Mouse (Mus musculus) C3H10T1/2 (cell line): ENCODE data around the gene Dctn2. TPM values are rescaled to one million over a fixed set of nuclear protein-coding genes. Genes with fewer than 3 reads are reported as not detected.

Experiments used
- polyA plus RNA-seq, 2 experiments: library from polyadenylated mRNA; unstranded; fragments of >200 nt; fragmentation: generic; extraction: Trizol; gene quantifications; one replicate each; pipeline ENCODE4 v1.2.1; 2012; ENCODE audit warnings: missing spikeins in 2 of 2

Dctn2 gene
- 100 to 1,000 TPM; 146 to 282 TPM for polyA plus RNA-seq

DNA sequence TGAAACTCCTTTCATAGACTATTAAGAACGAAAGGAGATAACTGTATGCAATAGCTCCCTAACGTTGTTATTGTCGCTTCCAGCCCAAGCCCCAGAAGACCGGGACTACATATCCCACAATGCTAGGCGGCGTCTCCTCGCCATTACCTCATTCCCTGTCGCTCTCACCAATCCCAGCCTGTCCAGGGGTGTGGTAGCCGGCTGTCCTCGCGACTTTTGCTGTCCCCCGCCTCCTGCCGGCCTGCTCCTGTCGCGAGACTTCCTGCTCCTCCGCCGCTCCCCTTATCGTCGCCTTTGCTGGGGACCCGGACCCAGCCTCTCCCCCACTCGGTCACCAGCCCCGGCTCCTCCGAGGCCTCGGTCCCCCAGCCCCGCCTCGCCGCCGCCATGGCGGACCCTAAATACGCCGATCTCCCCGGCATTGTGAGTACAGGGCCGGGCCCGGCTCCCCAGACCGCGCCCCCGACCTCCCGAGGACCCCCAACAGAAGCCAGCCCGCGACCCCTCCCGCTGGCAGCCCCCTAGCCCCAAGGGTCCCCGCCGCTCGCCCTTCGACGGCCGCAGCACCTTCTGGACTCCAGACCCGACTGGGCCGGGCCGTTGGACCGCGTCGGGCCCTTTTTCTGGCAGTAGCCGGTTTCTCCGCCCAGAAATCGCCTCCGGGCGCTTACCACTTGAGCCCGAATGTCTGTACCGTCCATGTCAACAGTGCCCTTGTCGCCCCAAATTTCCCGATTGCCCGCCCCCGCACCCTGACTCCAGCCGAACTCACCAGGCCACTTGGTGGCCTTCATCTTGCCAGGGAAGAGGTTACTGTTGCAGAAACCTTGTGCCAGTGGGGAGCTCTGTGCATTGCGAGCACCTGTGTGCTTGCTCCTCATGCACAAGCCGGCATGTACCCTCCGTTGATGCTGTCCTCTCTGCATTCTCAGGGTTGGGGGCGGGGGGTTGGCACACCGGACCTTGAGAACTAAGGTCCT is at the start of gene Dctn2:
TSS of gene Dctn2 (plus strand) at position 257 of the 980 bp plus-strand sequence.

DNA sequence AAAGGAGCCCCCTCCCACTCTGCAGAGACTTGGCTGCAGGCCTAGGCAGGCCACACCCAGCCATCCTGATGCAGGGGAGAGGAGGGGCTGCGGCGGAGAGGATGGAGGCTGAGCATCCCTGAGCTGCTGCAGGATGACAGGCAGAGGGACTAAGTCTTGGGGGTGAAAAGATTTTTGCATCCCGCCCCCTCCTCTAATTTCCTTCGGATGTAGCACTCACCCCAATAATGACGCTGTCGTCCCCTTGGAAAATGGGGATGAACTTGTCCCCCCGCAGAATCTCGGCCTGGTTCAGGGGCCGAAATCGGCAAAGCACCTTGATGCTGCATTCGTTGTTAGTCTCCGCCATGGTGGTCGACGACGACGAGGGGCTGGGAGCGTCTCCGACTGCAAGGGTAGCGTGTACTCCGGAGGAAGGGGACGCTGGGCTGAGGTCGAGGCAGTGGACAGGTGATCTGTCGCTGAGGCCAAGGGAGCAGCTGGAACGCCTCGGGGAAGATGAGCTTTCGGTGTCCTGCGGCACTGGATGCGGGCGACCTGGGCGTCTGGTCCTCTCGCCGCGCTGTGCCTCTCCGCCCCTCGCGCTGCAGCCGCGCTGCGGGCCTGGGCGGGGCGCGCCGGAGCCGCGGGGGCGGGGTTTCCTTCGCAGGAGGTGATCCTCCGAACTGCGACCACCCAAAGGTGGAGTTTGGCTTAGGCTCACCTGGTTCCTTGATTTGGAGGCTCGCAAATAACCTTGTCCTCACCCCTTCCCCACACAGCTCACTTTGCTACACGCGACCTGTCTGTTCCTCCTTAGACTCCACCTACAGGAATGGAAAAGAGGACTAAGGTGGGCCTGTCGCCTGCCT is 3.4 kb upstream of the Dctn2 start, which contains the start of gene Kif5a:
TSS of gene Kif5a (minus strand) at position 801 of the 851 bp plus-strand sequence.

GRCm38 (mm10) chr10:127288800-127289572 is 22.8 kb downstream of the Dctn2 start, which contains the start of gene Mbd6:
TSS of gene Mbd6 (minus strand) at chr10:127289018.

GRCm38 (mm10) chr10:127311476-127312355 is 45.5 kb downstream of the Dctn2 start, which contains the start of gene Mars:
TSS of gene Mars (minus strand) at chr10:127311786.

GRCm38 (mm10) chr10:127321621-127322020 is 55.5 kb downstream of the Dctn2 start, which contains the start of gene Arhgap9:
TSS of gene Arhgap9 (plus strand) at chr10:127321964.

Other genes with a start within 250 kb of the Dctn2 start
- 10 to 100 TPM; 33.2 to 45.3 TPM for gene Tsfm, start 235.5 kb upstream of the Dctn2 start, polyA plus RNA-seq
- gene Mettl1, start 225.0 kb upstream of the Dctn2 start, polyA plus RNA-seq = 10 to 100 TPM; 11.5 to 42.6 TPM
- under 1 TPM; 0.05 to 0.14 TPM for gene Eef1akmt3, start 224.9 kb upstream of the Dctn2 start, polyA plus RNA-seq
- 1 to 10 TPM in 1 of 2 experiments, under 1 TPM in 1; 0.06 to 1.1 TPM for gene Cyp27b1, start 218.1 kb upstream of the Dctn2 start, polyA plus RNA-seq
- gene March9, start 206.2 kb upstream of the Dctn2 start, polyA plus RNA-seq = 10 to 100 TPM; 11.7 to 15.1 TPM
- 100 to 1,000 TPM; 769 to 844 TPM for gene Cdk4, start 202.8 kb upstream of the Dctn2 start, polyA plus RNA-seq
- gene Tspan31, start 196.1 kb upstream of the Dctn2 start, polyA plus RNA-seq = 100 to 1,000 TPM in 1 of 2 experiments, 10 to 100 TPM in 1; 74.9 to 185 TPM
- gene Agap2, start 191.1 kb upstream of the Dctn2 start, polyA plus RNA-seq = 10 to 100 TPM in 1 of 2 experiments, under 1 TPM in 1; 0.85 to 10.7 TPM
- 100 to 1,000 TPM in 1 of 2 experiments, 10 to 100 TPM in 1; 27.4 to 134 TPM for gene Os9, start 145.2 kb upstream of the Dctn2 start, polyA plus RNA-seq
- gene B4galnt1, start 101.1 kb upstream of the Dctn2 start, polyA plus RNA-seq = 10 to 100 TPM in 1 of 2 experiments, 1 to 10 TPM in 1; 4.1 to 18.6 TPM
- under 1 TPM; 0.14 to 0.66 TPM for gene Slc26a10, start 85.7 kb upstream of the Dctn2 start, polyA plus RNA-seq
- 100 to 1,000 TPM in 1 of 2 experiments, 10 to 100 TPM in 1; 23.6 to 137 TPM for gene Arhgef25, start 76.3 kb upstream of the Dctn2 start, polyA plus RNA-seq
- 10 to 100 TPM; 26.0 to 79.0 TPM for gene Dtx3, start 70.6 kb upstream of the Dctn2 start, polyA plus RNA-seq
- 10 to 100 TPM in 1 of 2 experiments, 1 to 10 TPM in 1; 9.1 to 33.4 TPM for gene Pip4k2c, start 54.8 kb upstream of the Dctn2 start, polyA plus RNA-seq
- gene Kif5a, start 3.0 kb upstream of the Dctn2 start, polyA plus RNA-seq = under 1 TPM; 0.02 to 0.37 TPM
- gene Mbd6, start 22.6 kb downstream of the Dctn2 start, polyA plus RNA-seq = 10 to 100 TPM in 1 of 2 experiments, 1 to 10 TPM in 1; 7.6 to 30.7 TPM
- gene Mars, start 45.4 kb downstream of the Dctn2 start, polyA plus RNA-seq = 100 to 1,000 TPM in 1 of 2 experiments, 10 to 100 TPM in 1; 60.5 to 213 TPM
- under 1 TPM; 0.32 to 0.46 TPM for gene Arhgap9, start 55.6 kb downstream of the Dctn2 start, polyA plus RNA-seq
- under 1 TPM; 0.19 to 0.21 TPM for gene Gli1, start 75.6 kb downstream of the Dctn2 start, polyA plus RNA-seq
- gene Inhbe, start 88.0 kb downstream of the Dctn2 start, polyA plus RNA-seq = not detected
- not detected for gene Inhbc, start 104.1 kb downstream of the Dctn2 start, polyA plus RNA-seq
- 10 to 100 TPM; 16.7 to 63.5 TPM for gene R3hdm2, start 114.0 kb downstream of the Dctn2 start, polyA plus RNA-seq
- 1 to 10 TPM in 1 of 2 experiments, under 1 TPM in 1; 0.35 to 1.3 TPM for gene Stac3, start 235.3 kb downstream of the Dctn2 start, polyA plus RNA-seq
- gene Ndufa4l2, start 248.6 kb downstream of the Dctn2 start, polyA plus RNA-seq = under 1 TPM; 0.23 to 0.73 TPM